Mouse (Mus musculus): ENCODE measurements around the gene Ech1.

Ech1 gene

DNA sequence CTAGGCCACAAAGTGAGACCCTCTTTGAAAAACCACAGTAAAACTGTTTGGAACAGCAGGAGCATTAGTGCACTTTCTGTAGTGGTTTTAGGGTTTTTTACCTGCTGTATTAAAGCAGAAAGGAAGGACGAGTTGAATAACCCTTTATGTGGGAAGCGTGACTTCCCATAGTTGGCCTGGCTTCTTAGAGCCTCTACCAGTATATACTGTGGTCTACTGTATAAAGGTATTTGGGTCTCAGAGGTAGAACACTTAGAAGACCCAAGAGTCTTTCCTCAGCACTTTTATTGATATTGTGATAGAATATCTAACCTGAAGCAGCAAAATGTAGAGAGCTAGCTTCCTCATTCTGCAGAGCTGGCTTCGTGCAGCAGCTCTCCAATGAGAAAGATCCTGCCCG is 5.4 kb upstream of the Ech1 start:
- DNase-seq (ENCODE audit: low spot score in 2 of 2): no peak

DNA sequence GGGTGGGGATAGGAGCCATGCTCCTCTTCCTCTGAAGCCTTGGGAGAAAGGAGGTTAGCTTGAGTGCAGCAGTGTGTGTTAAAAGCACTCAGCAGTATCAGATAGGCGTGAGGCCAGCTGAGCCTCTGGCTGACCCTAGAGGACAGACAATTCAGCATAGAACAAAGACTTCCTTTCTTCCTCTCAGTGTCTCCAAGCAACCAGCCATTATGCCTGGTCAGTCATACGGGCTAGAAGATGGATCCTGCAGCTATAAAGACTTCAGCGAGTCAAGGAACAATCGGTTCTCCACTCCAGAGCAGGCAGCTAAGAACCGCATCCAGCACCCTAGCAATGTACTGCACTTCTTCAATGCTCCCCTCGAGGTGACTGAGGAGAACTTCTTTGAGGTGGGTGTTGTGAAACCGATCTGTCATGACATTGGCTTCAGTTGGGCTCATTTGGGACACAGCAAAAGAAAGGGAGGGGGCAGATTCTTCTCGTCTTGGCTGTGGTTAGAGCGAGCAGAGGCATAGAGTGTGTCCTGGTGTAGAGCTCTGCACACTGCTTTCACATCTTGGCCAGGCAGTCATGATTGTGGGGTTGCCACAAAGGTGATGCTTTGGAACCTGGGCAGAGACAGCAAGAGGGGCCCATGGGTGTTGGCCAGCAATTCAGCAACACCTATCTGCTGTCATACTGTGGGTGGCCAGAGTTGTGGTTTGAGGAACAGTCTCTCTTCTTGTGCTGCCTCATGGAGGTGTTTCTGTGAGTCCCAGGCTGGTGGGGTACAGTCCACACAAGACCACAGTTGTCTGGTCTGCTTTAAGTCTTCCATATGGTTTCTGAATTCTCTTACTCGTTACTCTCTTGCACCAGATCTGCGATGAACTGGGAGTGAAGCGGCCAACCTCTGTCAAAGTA is 4.4 kb upstream of the Ech1 start:
- DNase-seq (ENCODE audit: low spot score in 2 of 2): no peak

DNA sequence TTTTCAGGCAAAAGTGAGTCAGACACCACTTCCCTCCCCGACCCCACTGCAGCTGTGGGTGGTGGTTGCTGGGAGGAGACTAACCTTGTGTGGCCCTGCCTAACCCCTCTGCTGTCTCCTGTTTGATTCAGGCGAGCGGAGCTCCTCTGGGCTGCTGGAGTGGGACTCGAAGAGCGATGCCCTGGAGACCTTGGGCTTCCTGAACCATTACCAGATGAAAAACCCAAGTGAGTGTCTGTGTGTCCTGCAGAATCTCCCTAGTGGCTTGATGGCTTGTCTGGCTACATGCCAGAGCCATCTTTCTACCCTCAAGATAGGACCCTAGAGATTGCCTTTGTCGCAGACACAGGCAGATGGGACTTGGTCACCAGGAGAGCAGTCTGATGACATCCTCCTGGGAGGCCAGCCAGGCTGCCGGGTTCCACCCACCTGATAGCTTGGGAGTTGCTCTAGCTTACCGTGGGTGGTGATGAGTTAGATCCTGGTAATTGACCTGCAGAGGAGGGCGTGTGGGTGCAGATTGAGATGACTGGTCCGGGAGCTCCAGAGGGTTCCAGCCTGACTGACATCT is 3.7 kb upstream of the Ech1 start:
- no peak for DNase-seq (ENCODE audit: low spot score in 2 of 2)

DNA sequence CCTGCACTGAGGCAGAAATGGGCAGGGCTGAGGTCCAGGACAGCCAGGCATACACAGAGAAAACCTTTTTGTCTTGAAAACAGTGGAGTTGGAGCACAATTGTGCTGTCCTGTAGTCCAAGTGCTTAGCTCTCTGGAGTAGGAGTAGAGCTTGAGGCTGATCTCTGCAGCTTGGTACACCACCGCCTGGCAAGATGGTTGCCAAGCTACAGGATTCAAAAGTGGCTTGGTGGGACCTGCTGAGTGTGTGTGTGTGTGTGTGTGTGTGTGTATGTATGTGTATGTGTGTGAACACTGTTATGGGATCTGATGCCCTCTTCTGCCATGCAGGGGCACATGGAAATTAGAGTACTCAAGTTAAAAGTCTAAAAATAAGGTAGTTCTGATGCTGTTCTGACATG is 2.5 kb upstream of the Ech1 start:
- no peak for DNase-seq (ENCODE audit: low spot score in 2 of 2)

DNA sequence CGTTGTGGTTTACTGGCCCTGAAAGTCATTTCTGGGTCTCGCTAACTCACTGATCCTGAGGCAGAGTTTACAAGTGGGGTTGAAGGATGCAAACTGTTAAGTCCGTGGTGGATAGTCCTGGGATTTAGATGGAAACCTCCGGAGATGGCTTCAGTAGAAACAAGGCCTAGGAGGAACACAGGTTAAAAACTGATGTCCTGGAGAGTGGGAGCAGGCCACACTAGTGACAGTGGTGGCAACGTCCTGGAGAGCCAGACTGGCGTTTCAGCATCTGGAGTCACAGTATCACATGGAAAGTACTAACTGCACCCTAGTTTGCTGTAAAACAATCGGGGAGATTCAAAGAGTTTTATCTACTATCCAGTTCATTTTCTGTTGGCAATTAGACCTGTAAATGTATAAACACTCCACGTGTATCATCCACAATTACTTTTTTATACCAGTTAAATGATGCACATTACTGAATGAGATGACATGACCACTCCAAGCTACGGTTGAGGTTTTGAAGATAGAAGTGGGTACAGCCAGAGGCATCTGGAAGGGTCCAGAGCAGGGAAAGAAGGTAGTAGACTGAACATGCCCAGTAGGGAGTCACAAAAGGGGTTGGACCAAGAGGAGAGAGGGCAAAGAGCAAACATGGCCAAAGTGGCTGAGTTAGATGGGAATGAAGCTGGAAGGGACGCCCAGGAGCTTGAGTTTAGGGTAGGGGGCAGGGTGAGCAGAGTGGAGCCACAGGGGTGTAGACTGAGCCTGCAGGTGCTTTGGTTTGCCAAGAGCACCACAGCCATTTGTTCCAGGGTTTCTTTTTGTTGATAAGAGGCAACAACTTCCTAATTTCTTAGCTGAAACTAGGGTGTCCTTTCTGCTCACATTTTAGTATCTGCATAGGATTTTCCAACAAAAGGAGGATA is 1.8 kb upstream of the Ech1 start:
- no peak for DNase-seq (ENCODE audit: low spot score in 2 of 2)

DNA sequence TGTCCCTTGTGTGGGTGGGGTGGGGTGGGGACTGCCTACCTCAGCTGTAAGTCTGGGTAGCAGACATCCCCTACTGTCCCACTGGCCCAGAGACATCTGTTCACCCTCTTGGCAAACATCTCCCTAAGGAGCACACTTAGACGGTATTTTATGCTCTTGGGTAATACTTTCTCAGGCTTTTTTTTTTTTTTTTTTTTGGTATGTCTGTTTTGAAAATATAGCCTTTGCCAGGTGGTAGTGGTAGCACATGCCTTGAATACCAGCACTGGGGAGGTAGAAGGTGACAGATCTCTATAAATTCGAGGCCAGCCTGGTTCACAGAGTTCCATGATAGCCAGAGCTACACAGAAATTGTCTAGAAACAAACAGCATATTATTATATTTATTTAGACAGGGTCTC is 1.1 kb upstream of the Ech1 start:
- DNase-seq (ENCODE audit: low spot score in 2 of 2): no peak

DNA sequence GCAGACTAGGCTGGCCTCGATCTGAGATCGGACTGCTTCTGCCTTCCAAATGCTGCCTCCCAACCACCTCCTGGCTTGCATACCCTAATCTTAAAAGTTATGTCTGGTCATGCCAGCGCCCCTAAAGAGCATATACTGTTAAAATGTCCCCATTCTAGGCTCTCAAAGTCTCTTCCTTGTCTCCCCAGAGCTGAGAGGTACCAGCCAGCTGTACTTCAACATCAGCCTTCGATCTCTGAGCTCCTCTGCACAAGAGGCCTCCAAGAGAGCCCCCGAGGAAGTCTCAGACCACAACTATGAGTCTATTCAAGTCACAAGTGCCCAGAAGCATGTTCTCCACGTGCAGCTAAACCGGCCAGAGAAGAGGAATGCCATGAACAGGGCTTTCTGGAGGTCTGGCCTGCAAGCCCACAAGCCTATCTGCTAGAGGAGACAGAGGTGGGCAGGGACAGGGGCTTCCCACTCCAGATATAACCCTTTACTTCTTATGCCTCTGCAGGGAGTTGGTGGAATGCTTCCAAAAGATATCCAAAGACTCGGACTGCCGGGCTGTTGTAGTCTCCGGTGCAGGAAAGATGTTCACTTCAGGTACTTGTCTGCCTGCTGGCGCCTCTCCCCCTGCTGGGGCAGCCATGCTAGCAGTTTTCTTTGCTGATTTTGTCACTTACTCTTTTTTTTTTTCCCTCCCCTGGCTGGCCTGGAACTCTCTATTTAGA is 827 bp downstream of the Ech1 start:
- peak in 1 of 2 experiments; percentile 47 for DNase-seq (ENCODE audit: low spot score in 2 of 2)

DNA sequence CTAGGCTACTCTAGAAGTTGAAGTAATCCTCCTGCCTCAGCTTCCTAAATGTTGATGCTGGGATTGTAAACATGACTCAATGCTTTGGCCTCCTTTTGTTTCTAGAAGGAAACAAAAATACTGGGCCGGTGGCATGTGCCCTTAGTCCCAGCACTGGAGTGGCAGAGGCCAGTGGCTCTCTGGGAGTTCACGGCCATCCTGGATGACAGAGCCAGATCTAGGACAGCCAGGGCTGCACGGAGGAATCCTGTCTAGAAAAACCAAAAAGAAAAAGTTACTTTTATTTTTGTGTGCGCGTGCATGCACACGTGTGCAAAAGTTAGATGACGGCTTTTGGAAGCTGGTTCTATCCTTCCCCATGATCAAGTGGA is 1.4 kb downstream of the Ech1 start:
- no peak for DNase-seq (ENCODE audit: low spot score in 2 of 2)

DNA sequence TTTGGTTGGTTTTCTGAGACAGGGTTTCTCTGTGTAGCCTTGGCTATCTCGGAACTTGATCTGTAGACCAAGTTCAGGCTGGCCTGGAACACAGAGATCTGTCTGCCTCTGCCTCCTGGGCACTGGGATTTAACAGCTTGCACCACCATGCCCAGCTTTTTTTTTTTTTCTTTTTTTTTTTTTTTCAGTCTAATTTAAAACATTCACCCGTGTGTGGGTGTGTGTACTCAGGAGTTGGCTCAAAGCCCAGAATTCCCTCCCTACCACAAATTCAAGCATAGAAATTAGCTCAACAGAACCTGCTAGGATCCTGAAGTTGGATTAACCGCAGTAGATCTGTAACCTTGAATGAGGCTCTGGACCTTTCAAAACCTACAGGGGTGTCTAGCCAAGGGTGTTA is 2.3 kb downstream of the Ech1 start:
- DNase-seq (ENCODE audit: low spot score in 2 of 2): no peak

DNA sequence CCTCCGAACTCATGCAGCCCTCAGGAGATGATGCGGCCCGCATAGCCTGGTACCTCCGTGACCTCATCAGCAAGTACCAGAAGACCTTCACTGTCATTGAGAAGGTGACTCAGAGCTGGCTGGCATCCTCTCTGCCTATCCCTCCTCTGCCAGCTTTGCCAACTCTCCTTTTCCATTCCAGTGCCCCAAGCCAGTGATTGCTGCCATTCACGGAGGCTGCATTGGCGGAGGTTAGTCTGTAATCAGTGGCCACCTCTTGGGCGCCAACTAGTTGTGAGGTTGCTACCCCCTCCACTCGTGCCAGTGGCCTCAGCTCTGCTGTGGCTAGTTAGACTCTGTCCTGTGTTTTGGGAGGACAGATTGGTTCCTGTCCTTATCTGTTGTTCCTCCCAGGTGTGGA is 4.8 kb downstream of the Ech1 start:
- DNase-seq (ENCODE audit: low spot score in 2 of 2): no peak

DNA sequence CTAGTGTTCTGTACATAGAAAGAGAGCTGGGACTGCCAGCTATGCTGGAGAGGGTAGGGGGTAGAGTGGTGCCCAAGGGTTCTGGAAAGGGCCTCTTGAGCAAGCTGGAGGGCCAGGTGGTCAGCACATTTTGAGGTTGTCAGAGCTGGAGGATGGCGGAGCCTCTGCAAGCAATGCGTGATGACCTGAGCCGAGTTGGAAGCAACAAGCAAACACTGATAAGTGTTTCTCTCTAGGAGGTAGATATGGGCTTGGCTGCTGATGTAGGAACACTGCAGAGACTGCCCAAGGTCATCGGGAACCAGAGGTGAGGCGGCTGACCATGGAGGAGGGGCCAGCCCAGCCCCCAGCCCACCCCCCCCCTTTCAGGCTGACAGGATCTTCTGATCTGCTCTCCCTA is 6.0 kb downstream of the Ech1 start:
- no peak for DNase-seq (ENCODE audit: low spot score in 2 of 2)

DNA sequence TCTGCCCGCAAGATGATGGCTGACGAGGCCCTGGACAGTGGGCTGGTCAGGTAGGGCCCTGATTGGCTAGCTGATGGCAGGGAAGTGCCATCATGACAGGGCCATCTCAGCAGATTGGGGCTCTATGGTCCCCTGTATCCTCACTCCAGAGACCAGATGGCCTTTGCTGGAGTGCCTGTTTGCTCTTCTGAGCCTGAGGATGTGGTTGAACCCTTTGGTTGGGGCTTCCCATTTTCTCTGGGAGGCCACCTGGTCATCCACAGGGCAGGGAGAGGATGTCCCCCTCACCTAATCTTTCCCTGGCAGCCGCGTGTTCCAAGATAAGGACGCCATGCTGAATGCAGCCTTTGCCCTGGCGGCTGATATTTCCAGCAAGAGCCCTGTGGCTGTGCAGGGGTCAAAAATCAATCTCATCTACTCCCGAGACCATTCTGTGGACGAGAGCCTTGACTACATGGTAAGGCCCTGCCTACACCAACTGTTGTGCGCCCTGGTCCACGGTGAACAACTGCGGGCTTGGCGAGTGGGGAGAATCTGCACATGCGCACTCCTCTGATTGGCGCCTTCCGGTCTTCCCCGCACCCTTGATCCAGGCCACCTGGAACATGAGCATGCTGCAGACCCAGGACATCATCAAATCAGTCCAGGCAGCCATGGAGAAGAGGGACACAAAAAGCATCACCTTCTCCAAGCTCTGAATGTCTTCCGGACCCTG is 6.6 kb downstream of the Ech1 start:
- no peak for DNase-seq (ENCODE audit: low spot score in 2 of 2)

DNA sequence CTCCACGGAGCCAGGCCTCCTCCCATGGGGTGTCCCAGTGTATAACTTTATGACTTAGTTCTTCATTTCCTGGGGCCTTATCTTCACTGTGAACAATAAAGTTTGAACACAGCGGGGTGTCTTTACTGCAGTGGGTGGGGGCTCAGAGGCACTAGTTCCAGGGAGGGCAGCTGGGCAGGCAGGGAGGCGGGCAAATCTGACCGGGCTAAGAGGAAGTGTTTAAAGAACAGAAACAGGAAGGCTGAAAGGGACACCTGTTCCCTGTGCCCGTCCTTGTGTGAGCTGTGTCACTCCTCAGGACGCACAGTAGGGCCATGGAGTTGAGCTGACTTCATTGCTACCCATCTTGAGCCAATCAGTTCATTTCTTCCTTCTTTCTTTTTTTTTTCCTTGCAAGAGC is 7.1 kb downstream of the Ech1 start:
- DNase-seq (ENCODE audit: low spot score in 2 of 2): no peak

DNA sequence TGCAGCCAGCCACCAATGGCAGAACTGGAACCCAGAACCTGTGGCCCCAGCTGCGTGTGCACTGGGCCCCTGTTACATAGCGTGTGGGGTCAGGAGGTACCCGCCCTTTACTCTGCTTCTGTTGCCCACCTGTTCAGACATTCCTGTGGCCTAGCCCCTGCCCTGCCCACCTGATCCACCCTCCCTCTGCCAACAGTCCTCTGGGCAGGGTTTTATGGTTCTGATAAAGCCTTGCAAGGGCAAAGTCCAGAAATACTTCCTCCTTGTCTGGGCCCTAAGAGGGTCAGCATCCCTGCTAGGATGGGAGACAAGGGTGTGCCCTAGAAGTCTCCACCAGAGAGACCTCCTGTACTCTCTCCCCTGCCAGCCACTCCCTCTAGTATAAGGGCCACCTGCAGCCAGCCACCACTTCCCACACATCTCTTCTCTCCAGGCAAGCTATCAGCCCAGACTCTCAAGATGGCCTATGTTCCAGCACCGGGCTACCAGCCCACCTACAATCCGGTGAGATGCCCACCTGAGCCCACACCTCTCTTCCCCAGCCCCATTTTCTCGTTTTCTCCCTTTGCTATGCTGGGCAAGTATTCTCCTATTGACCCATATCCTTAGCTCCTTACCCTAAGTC is 8.8 kb downstream of the Ech1 start, which contains the start of gene Lgals4:
TSS of gene Lgals4 (plus strand) at position 132 of the 625 bp plus-strand sequence.
- no peak for DNase-seq (ENCODE audit: low spot score in 2 of 2)

DNA sequence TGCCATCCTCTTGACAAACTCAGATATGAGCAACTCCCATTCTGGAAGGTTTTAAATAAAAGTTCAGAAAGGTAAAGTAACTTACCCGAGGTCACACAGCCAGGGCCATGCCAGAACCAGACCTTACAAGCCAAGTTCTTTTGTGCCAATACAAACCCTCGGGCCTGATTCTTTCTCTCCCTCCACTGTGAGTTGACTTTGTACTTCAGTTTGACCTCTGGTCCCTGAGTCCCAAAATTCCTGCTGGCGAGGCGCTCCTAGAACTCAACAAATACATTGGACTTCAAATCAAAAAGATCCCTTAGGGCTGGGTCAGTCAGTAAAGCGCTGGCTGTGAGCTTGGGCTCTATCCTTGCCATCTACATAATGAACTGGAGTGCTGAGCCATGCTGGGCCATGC is 11.9 kb downstream of the Ech1 start:
- DNase-seq (ENCODE audit: low spot score in 2 of 2): no peak

DNA sequence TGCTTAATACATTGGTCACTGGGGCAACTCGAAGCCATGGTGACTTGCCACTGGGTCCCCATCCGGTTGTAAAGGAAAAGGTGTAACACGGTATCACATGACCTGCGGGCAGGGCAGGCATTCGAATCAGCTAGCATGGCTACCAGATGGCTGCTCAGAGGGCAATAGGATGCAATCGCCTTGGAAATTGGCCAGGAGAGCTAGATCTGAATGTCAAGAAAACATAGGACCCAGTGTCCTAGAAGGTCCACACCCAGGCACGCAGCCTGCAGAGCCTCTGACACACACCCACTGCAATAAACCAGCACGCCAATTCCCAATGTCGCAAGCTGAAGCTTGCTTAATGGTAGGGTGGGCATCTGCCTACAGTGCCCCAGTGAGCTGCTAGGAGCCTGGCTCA is 13.3 kb downstream of the Ech1 start:
- DNase-seq (ENCODE audit: low spot score in 2 of 2): no peak

DNA sequence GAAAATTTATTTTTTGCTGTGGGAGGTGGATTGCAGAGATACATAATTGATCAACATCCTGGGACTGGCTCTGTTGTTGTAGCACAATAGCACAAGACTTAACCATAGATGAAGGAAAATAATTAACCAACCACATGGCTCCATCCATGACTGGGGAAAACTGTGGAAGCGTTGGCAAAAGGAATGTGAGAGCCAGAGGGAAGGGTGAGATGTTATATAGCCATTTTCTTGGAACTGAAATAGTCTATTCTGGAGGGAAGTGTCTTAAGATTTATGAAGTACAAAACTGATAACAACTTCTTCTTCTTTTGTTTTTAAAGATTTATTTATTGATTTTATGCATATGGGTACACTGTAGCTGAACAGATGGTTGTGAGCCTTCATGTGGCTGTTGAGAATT is 22.3 kb downstream of the Ech1 start:
- DNase-seq (ENCODE audit: low spot score in 2 of 2): no peak

DNA sequence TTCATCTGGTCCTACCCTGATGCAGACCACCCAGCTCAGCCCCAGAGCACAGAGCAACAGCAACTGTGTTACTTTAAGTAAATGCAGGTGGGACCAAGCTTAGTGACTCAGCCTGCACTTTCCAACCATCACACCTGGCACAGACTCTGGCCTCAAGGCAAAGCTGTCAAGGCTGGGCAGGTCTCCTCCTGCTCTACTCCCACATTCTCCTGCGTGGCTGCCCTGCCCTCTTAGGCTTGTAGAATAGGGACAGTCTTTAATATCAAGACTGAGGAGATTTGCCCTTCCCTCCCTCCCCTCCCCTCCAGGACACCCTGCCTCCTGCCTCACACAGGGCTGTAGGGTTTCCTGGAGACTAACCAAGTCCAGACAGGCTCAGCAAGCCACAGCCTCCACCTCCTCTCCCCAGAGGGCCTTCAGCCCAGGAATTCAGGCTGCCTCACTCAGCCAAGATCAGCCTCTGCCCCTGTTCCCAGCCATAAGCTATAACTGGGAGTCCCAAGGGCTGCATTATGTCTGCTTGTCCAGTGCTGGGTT is 24.8 kb downstream of the Ech1 start:
- DNase-seq (ENCODE audit: low spot score in 2 of 2): peak in 1 of 2 experiments; percentile 66

DNA sequence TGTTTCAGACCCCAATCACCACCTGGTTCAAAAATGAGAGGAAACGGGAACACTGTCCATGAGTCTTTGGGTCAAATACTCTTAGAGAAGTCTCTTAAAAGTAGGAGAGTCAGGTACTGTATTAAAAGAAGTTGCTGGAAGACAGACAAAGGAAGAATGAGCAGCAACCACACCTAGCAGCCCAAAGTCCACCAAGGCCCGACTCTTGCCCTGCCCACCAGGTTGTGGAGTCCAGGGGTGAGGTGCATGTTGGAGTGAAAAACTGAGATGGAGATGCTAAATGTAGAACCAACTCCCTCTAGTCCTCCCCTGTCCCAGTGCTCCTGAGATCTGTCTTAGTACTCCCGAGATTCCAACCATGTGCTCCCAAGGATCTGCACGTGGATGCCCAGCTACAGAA is 25.6 kb downstream of the Ech1 start:
- DNase-seq (ENCODE audit: low spot score in 2 of 2): no peak

DNA sequence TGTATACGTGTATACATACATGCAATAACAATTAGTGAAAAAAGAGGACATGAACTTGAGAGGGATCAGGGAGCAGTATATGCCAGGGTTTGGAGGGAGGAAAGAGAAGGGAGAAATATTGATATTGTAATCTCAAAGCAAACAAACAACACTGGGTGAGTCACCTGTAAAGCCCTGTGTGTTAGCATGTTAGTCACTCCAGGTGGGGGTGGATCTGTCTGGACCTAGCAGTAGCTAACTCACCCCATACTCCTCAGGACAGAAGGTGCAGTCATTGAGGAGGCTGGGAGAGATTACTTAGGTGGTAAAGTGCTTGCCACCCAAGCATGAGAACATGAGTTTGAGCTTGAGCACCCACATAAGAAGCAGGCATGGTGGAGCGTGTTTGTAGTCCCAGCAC is 34.9 kb downstream of the Ech1 start:
- no peak for DNase-seq (ENCODE audit: low spot score in 2 of 2)
